Mouse (Mus musculus): Measurements from ENCODE around the gene Adam15. TPM values are rescaled to one million over a fixed set of nuclear protein-coding genes. Genes with fewer than 3 reads are reported as not detected.

Adam15 gene
- total RNA-seq, 2 experiments from 2014 or later, result 122 to 127 TPM

DNA sequence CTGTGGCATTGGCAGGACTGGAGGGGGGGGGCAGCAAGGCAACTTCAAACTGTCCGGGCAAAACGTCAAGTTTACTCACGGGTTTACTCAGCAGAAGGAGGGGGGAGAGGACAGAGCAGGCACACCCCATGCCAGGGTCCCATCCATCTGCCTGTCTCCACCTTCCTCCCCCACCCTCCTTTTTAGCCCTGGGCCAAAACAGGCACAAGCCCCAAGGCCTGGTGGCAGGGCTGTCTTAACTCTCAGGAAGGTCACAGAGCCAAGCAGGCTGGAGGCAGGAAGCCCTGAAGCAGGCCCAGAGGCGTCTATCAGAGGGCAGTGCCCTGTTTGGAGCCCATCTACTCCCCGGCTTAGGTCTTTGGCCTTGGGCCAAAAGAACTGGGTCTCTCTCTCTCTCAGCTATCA is 40.3 kb upstream of the Adam15 start:
- TF ChIP-seq CTCF (conservative IDR thresholded peaks at IDR 0.05), result no peak
- Histone ChIP-seq H3K4me3 (no peak overlapping the region; the same call in 1 of the 2 replicates), H3K27ac (peak overlapping the region; percentile 92)
- DNase-seq (ENCODE audit: low spot score in 2 of 2), result no peak

- H3K4me3 ChIP-seq, result no peak overlapping the region
- DNase-seq (ENCODE audit: low spot score in 2 of 2), result no peak
- peak overlapping the region; percentile 92 for H3K27ac ChIP-seq
- no peak for TF ChIP-seq CTCF (conservative IDR thresholded peaks at IDR 0.05)
These were observed 39.3 kb upstream of the Adam15 start for GRCm38 (mm10) chr3:89388901-89389740.

GRCm38 (mm10) chr3:89388134-89388881 is 38.5 kb upstream of the Adam15 start:
- TF ChIP-seq CTCF (conservative IDR thresholded peaks at IDR 0.05), result no peak
- Histone ChIP-seq H3K4me3 (no peak overlapping the region), H3K27ac (peak overlapping the region; percentile 75)
- peak; percentile 55 to 61 for DNase-seq (ENCODE audit: low spot score in 2 of 2)

- no peak for DNase-seq (ENCODE audit: low spot score in 2 of 2)
- H3K27ac ChIP-seq, result peak overlapping the region; percentile 75
- TF ChIP-seq CTCF (conservative IDR thresholded peaks at IDR 0.05), result no peak
These were observed 37.8 kb upstream of the Adam15 start for GRCm38 (mm10) chr3:89387632-89388031.

GRCm38 (mm10) chr3:89386438-89387420 is 36.9 kb upstream of the Adam15 start:
- H3K27ac ChIP-seq, result 0 out of 2 replicates have a peak overlapping the region, but pooled peaks have one; percentile 75
- no peak for TF ChIP-seq CTCF (conservative IDR thresholded peaks at IDR 0.05)
- H3K4me3 ChIP-seq, result no peak overlapping the region
- DNase-seq (ENCODE audit: low spot score in 2 of 2), result no peak

More at GRCm38 (mm10) chr3:89387632-89388031, 37.8 kb upstream of the Adam15 start:
- no peak overlapping the region for H3K4me3 ChIP-seq

DNA sequence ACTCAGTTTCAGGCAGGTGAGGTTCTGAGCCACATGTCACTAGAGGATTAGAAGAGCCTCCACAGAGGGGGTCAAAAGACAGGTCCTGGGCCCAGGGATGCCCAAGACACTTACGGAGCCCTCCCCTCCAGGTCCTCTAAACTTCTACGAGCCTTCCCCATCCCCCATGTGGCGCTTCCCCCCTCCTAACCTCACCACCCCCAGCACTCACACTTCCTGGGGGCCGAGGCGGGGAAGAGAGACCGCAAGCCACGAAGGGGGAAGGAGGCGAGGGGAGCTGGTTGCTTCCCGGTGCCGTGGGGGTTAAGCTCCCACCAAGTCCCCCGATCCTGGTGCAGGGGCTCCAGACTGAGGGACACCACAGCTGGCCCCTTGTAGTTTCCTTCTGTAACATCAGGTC is 35.7 kb upstream of the Adam15 start:
- TF ChIP-seq CTCF (conservative IDR thresholded peaks at IDR 0.05), result no peak
- no peak overlapping the region for H3K4me3 ChIP-seq
- DNase-seq (ENCODE audit: low spot score in 2 of 2), result no peak
- no peak overlapping the region for H3K27ac ChIP-seq

GRCm38 (mm10) chr3:89384331-89385076 is 34.7 kb upstream of the Adam15 start:
- Histone ChIP-seq H3K4me3 (no peak overlapping the region), H3K27ac (no peak overlapping the region)
- no peak for DNase-seq (ENCODE audit: low spot score in 2 of 2)
- no peak for TF ChIP-seq CTCF (conservative IDR thresholded peaks at IDR 0.05)

DNA sequence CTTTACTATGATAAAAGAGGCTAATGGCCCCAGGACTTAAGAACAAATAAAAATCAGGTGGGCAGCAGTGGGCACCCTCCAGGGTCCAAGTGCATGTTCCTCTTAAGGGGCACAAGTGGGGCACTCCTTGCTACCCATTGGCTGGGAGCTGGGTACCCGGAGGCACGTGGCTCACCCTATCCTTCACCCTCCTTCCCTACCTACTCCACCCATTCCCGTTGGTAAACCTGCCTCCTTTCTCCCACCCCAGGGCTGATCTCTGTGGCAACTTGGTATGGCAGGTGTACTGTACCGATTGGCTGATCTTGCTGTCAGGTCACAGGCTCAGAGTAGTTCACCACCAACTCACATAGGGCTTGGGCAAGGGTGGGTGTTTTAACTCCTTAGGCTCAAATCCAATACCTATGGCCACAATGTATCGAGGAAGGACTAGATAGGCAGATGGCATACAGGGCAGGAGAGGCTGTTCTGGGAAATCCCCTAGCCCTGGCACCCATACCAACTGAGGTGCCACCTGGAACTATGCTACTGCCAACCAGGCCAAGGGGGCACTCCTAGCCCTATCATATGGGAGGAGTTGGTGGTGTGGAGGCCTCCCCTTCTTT is 34.0 kb upstream of the Adam15 start:
- Histone ChIP-seq H3K4me3 (no peak overlapping the region), H3K27ac (no peak overlapping the region)
- no peak for TF ChIP-seq CTCF (conservative IDR thresholded peaks at IDR 0.05)
- no peak for DNase-seq (ENCODE audit: low spot score in 2 of 2)

DNA sequence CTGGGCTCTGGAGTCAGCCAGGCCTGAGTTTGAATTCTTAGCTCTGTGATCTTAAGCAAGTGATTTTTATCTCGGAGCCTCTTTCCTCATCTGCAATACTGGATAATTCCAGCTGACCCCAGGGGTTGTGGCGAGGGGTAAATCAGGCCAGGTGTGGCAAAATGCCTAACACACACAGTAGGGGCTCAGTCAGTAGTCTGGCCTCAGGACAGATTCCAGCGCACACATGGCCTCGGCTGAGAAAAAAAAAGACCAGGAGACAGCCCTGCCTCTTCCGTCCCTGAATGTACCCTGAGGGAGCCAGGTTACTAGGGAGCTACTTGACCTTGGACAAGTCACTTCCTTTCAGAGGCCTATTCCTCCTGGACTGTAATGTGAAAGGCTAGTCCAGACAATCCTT is 33.2 kb upstream of the Adam15 start:
- Histone ChIP-seq H3K27ac (no peak overlapping the region), H3K4me3 (no peak overlapping the region)
- TF ChIP-seq CTCF (conservative IDR thresholded peaks at IDR 0.05), result no peak
- no peak for DNase-seq (ENCODE audit: low spot score in 2 of 2)

- no peak for DNase-seq (ENCODE audit: low spot score in 2 of 2)
- TF ChIP-seq CTCF (conservative IDR thresholded peaks at IDR 0.05), result no peak
- Histone ChIP-seq H3K4me3 (no peak overlapping the region), H3K27ac (no peak overlapping the region)
These were observed 32.5 kb upstream of the Adam15 start for GRCm38 (mm10) chr3:89382033-89382882.

DNA sequence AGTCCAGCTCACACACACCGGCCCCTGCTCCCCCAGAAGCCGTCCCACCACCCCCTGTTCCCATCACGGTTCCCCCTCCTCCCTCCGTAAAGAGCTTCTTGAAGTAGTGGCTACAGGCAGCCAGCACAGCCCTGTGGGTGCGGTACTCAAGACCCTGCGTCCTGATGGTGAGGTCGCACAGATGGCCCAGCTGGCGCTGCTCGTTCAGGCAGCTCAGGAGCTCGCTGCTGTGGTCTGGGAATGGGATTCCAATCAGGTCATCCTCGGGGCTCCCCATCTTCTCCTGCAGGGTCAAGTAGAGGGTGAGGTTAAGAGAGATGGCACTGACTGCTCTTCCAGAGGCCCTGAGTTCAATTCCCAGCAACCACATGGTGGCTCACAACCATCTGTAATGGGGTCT is 31.4 kb upstream of the Adam15 start:
- no peak for DNase-seq (ENCODE audit: low spot score in 2 of 2)
- H3K4me3 ChIP-seq, result no peak overlapping the region
- H3K27ac ChIP-seq, result no peak overlapping the region
- TF ChIP-seq CTCF (conservative IDR thresholded peaks at IDR 0.05), result no peak

Measured in layer of hippocampus, adult 2 months (tissue).